Mouse (Mus musculus): ENCODE results near the gene Slc5a3. TPM values are rescaled to one million over a fixed set of nuclear protein-coding genes. Genes with fewer than 3 reads are reported as not detected.

Gene Slc5a3
- 11.7 TPM for polyA plus RNA-seq (2017; shearing (Covaris generic))

GRCm38 (mm10) chr16:92057852-92058643 is at the start of gene Slc5a3, which contains the start of the genes Mrps6 and Gm49711:
Gene Slc5a3, plus strand, starts transcription at chr16:92058322.
Gene Mrps6, plus strand, starts transcription at chr16:92058270.
Gene Gm49711, plus strand, starts transcription at chr16:92058316.

Other genes with a start within 250 kb of the Slc5a3 start
- 148 TPM for gene Mrps6, start 52 bp upstream of the Slc5a3 start, polyA plus RNA-seq (2017; shearing (Covaris generic))
- gene Gm49711, start within 50 bp of the Slc5a3 start, polyA plus RNA-seq (2017; shearing (Covaris generic)), result not detected
- gene Kcne2, start 234.1 kb downstream of the Slc5a3 start, polyA plus RNA-seq (2017; shearing (Covaris generic)), result not detected
- 139 TPM for gene Smim11, start 243.0 kb downstream of the Slc5a3 start, polyA plus RNA-seq (2017; shearing (Covaris generic))